Mouse (Mus musculus): ENCODE data around the gene Bri3. TPM values are rescaled to one million over a fixed set of nuclear protein-coding genes. Genes with fewer than 3 reads are reported as not detected.
"Not testable (repeated sequence)": the region's sequence is repeated elsewhere in the genome, so short reads cannot be mapped to it uniquely, and the experiment has no call there.

Bri3 gene
- polyA plus RNA-seq, 1 experiment from 2014 or later: 113 TPM

DNA sequence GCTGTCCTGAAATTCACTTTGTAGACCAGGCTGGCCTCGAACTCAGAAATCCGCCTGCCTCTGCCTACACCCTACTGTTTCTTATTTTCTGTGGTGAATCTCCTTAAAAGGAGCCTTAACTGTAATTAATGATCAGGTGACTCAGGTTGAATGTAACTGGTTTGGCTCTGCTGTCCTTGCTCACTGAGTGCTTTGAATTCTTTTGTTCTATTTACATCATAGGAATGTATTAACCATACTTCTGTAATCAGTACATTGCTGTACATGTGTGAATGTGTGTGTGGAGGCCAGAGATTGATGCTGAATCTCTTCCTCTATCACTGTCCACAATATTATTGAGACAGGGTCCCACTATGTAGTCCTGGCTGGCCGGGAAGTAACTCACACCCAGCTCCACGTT lies 64.7 kb downstream of the Bri3 start:
- WGBS: 72% methylated on average over 4 of the region's 4 CpGs
- Histone ChIP-seq H3K9me3 (no peaks in the 10 kb centered on the region), H3K4me1 (peaks cover 12% of the 10 kb centered on the region), H3K36me3 (no peaks in the 10 kb centered on the region), H3K4me3 (no peak overlapping the region), H3K27ac (no peak overlapping the region), H3K9ac (no peak overlapping the region), H3K4me2 (no peak overlapping the region), H3K27me3 (no peaks in the 10 kb centered on the region)
- no peak for ATAC-seq (ENCODE audit: insufficient number of reproducible peaks, insufficient read depth, low FRiP score, low TSS enrichment, low read depth)

DNA sequence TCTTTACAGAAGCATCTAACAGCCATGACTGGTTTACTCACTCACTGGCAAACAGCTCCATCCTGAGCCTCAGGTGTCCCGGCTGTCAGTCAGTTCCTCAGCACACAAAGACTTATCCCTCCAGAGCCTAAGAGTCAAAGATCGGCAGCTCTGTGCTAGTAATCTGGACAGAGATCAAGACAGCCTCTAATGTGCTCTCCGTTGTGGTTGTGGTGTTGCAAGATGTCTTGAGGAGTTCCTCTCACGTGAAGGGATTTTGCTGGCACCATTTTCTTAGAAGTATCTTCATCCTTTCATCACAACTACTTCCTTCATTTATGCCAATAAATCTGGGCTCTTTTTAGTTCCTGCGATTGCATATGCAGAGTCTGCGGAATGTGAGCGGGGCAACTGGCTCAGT lies 67.9 kb downstream of the Bri3 start:
- no peaks in the 10 kb centered on the region for H3K36me3 ChIP-seq
- WGBS: 70% methylated on average over 7 of the region's 7 CpGs
- H3K27ac ChIP-seq: no peak overlapping the region
- peaks cover 7% of the 10 kb centered on the region for H3K4me1 ChIP-seq
- H3K4me3 ChIP-seq: no peak overlapping the region
- no peaks in the 10 kb centered on the region for H3K27me3 ChIP-seq
- no peak for ATAC-seq (ENCODE audit: insufficient number of reproducible peaks, insufficient read depth, low FRiP score, low TSS enrichment, low read depth)
- H3K4me2 ChIP-seq: no peak overlapping the region
- H3K9me3 ChIP-seq: no peaks in the 10 kb centered on the region
- H3K9ac ChIP-seq: no peak overlapping the region

DNA sequence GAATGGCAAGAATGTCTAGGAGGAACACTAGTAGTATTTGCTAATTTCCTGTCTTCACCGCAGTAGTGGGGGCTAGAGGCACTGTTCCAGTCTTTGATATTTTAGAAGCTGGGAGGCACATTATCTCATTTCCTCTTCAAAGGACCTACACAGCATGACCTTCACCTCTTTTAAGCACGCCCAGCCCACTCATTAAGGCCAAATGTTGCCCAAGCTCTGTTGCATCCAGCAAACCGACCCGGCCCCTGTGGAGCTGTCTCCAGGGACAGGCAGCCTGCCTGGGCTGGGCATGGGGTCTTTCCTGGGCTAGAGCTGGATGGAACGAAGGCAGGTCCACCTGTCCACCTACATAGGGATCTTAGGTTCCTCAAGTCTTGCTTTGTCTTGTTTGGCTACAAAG lies 69.1 kb downstream of the Bri3 start:
- 7% methylated on average over 5 of the region's 5 CpGs for WGBS
- H3K27ac ChIP-seq: no peak overlapping the region

GRCm38 (mm10) chr5:144314731-144315494 lies 70.7 kb downstream of the Bri3 start:
- H3K9me3 ChIP-seq: no peaks in the 10 kb centered on the region
- H3K4me3 ChIP-seq: no peak overlapping the region
- ATAC-seq (ENCODE audit: insufficient number of reproducible peaks, insufficient read depth, low FRiP score, low TSS enrichment, low read depth): no peak
- WGBS: 80% methylated on average over 12 of the region's 12 CpGs
- no peak overlapping the region for H3K9ac ChIP-seq
- H3K27ac ChIP-seq: no peak overlapping the region
- H3K4me1 ChIP-seq: peaks cover 16% of the 10 kb centered on the region
- no peak overlapping the region for H3K4me2 ChIP-seq
- H3K36me3 ChIP-seq: no peaks in the 10 kb centered on the region
- H3K27me3 ChIP-seq: no peaks in the 10 kb centered on the region

More for the DNA sequence above, 69.1 kb downstream of the Bri3 start:
- H3K27me3 ChIP-seq: no peaks in the 10 kb centered on the region
- no peaks in the 10 kb centered on the region for H3K36me3 ChIP-seq
- H3K9me3 ChIP-seq: no peaks in the 10 kb centered on the region
- no peak overlapping the region for H3K9ac ChIP-seq
- H3K4me2 ChIP-seq: no peak overlapping the region
- no peak overlapping the region for H3K4me3 ChIP-seq
- no peak for ATAC-seq (ENCODE audit: insufficient number of reproducible peaks, insufficient read depth, low FRiP score, low TSS enrichment, low read depth)
- H3K4me1 ChIP-seq: peaks cover 13% of the 10 kb centered on the region

DNA sequence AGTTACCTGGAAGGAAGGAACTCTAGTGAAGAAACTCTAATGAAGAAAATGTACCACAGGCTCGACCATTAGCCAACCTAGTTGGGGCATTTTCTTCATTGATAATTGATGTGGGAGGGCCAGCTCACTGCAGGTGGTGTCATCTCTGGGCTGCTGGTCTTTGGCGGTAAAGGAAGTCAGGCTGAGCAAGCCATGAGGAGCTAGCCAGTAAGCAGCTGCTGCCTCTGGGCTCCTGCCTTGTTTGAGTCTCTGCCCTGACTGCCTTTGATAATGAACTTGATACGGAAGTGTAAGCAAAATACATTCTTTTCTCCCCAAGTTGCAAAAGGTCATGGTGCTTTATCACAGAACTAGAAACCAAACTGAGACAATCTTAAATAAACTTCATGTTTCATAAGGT lies 72.2 kb downstream of the Bri3 start:
- no peak overlapping the region for H3K27ac ChIP-seq
- H3K36me3 ChIP-seq: no peaks in the 10 kb centered on the region
- H3K27me3 ChIP-seq: no peaks in the 10 kb centered on the region
- WGBS: 66% methylated on average over 3 of the region's 3 CpGs
- H3K9ac ChIP-seq: no peak overlapping the region
- no peaks in the 10 kb centered on the region for H3K9me3 ChIP-seq
- no peak for ATAC-seq (ENCODE audit: insufficient number of reproducible peaks, insufficient read depth, low FRiP score, low TSS enrichment, low read depth)
- H3K4me2 ChIP-seq: no peak overlapping the region
- H3K4me3 ChIP-seq: no peak overlapping the region
- peaks cover 16% of the 10 kb centered on the region for H3K4me1 ChIP-seq

GRCm38 (mm10) chr5:144317426-144317825 lies 73.2 kb downstream of the Bri3 start:
- Histone ChIP-seq H3K4me1 (peaks cover 16% of the 10 kb centered on the region), H3K9ac (no peak overlapping the region), H3K4me3 (no peak overlapping the region), H3K27me3 (no peaks in the 10 kb centered on the region), H3K36me3 (no peaks in the 10 kb centered on the region), H3K4me2 (no peak overlapping the region), H3K9me3 (no peaks in the 10 kb centered on the region), H3K27ac (no peak overlapping the region)
- no peak for ATAC-seq (ENCODE audit: insufficient number of reproducible peaks, insufficient read depth, low FRiP score, low TSS enrichment, low read depth)
- 86% methylated on average over 8 of the region's 8 CpGs for WGBS

GRCm38 (mm10) chr5:144318286-144318685 lies 74.0 kb downstream of the Bri3 start:
- Histone ChIP-seq H3K36me3 (no peaks in the 10 kb centered on the region), H3K27me3 (no peaks in the 10 kb centered on the region), H3K4me1 (peaks cover 15% of the 10 kb centered on the region), H3K4me2 (no peak overlapping the region), H3K9ac (no peak overlapping the region), H3K27ac (peak overlapping the region; percentile 22), H3K9me3 (no peaks in the 10 kb centered on the region), H3K4me3 (no peak overlapping the region)
- 41% methylated on average over 6 of the region's 6 CpGs for WGBS
- no peak for ATAC-seq (ENCODE audit: insufficient number of reproducible peaks, insufficient read depth, low FRiP score, low TSS enrichment, low read depth)

- Histone ChIP-seq H3K36me3 (no peaks in the 10 kb centered on the region), H3K27ac (no peak overlapping the region), H3K4me3 (no peak overlapping the region), H3K4me2 (no peak overlapping the region), H3K9ac (no peak overlapping the region), H3K9me3 (no peaks in the 10 kb centered on the region), H3K4me1 (peaks cover 10% of the 10 kb centered on the region; the same call in 1 of the 2 replicates), H3K27me3 (no peaks in the 10 kb centered on the region)
- WGBS: 79% methylated on average over 7 of the region's 7 CpGs
- no peak for ATAC-seq (ENCODE audit: insufficient number of reproducible peaks, insufficient read depth, low FRiP score, low TSS enrichment, low read depth)
Measured at GRCm38 (mm10) chr5:144321681-144322080, 77.4 kb downstream of the Bri3 start.

GRCm38 (mm10) chr5:144322717-144323116 lies 78.5 kb downstream of the Bri3 start:
- H3K36me3 ChIP-seq: no peaks in the 10 kb centered on the region
- no peak for ATAC-seq (ENCODE audit: insufficient number of reproducible peaks, insufficient read depth, low FRiP score, low TSS enrichment, low read depth)
- no peaks in the 10 kb centered on the region for H3K9me3 ChIP-seq
- H3K4me1 ChIP-seq: peaks cover 10% of the 10 kb centered on the region; the same call in 1 of the 2 replicates
- H3K27ac ChIP-seq: no peak overlapping the region
- H3K27me3 ChIP-seq: no peaks in the 10 kb centered on the region
- H3K4me2 ChIP-seq: no peak overlapping the region
- WGBS: 88% methylated on average over 3 of the region's 3 CpGs
- no peak overlapping the region for H3K9ac ChIP-seq
- H3K4me3 ChIP-seq: no peak overlapping the region

- Histone ChIP-seq H3K4me1 (no peaks in the 10 kb centered on the region), H3K36me3 (no peaks in the 10 kb centered on the region), H3K4me2 (no peak overlapping the region), H3K4me3 (no peak overlapping the region), H3K9ac (no peak overlapping the region), H3K27me3 (no peaks in the 10 kb centered on the region), H3K27ac (no peak overlapping the region), H3K9me3 (no peaks in the 10 kb centered on the region)
- no peak for ATAC-seq (ENCODE audit: insufficient number of reproducible peaks, insufficient read depth, low FRiP score, low TSS enrichment, low read depth)
- WGBS: 80% methylated on average over 11 of the region's 11 CpGs
Measured at GRCm38 (mm10) chr5:144334010-144334409, 89.8 kb downstream of the Bri3 start.

GRCm38 (mm10) chr5:144335357-144335756 lies 91.1 kb downstream of the Bri3 start:
- H3K4me3 ChIP-seq; H3K4me1 ChIP-seq; H3K9me3 ChIP-seq; H3K4me2 ChIP-seq; H3K36me3 ChIP-seq; H3K9ac ChIP-seq; H3K27me3 ChIP-seq; H3K27ac ChIP-seq; ATAC-seq (ENCODE audit: insufficient number of reproducible peaks, insufficient read depth, low FRiP score, low TSS enrichment, low read depth): not testable (repeated sequence)
- 71% methylated on average over 6 of the region's 6 CpGs for WGBS

GRCm38 (mm10) chr5:144338787-144339186 lies 94.5 kb downstream of the Bri3 start:
- Histone ChIP-seq H3K4me2 (no peak overlapping the region), H3K27ac (no peak overlapping the region), H3K4me1 (no peaks in the 10 kb centered on the region), H3K9me3 (no peaks in the 10 kb centered on the region), H3K27me3 (no peaks in the 10 kb centered on the region), H3K36me3 (no peaks in the 10 kb centered on the region), H3K4me3 (no peak overlapping the region), H3K9ac (no peak overlapping the region)
- WGBS: 24% methylated on average over 1 of the region's 1 CpGs
- ATAC-seq (ENCODE audit: insufficient number of reproducible peaks, insufficient read depth, low FRiP score, low TSS enrichment, low read depth): no peak

Measured in embryonic facial prominence, embryonic 13.5 days (tissue).